Mouse (Mus musculus) kidney, adult 2 months (tissue): ENCODE measurements at regions not wholly inside any gene's neighbourhood (a gene's known extent, or its start where the extent isn't known, plus 50 kb on each side); places are given as distances from the start of the nearest gene placed in this dataset.

Source experiments
- CTCF ChIP-seq: fragments of 200-500 bp; conservative IDR thresholded peaks from 2 replicates; pipeline ENCODE4 v1.5.1; 2011; ENCODE audit warnings: low read depth, mild to moderate bottlenecking, control low read depth, low read length, moderate library complexity, mixed read lengths; ENCODE audit not compliant: insufficient read depth, insufficient read length
- POLR2A ChIP-seq: fragments of 200-500 bp; IDR thresholded peaks from one replicate; pipeline ENCODE4 v1.6.1; 2011; ENCODE audit warnings: low read depth, low read length, control low read depth

GRCm38 (mm10) chr2:101441081-101441630 lies 183.4 kb upstream of the Rag2 start:
- TF ChIP-seq CTCF (no peak), POLR2A (no peak)
